Mouse (Mus musculus) liver, adult (tissue): ENCODE measurements around the gene Gfer.
A peak's percentile ranks its signal among the peaks of the same experiment; 100 is the strongest.

Source experiments
- GATA4 ChIP-seq: IDR thresholded peaks from 2 replicates; pipeline ENCODE4 v1.6.1; 2014; ENCODE audit warnings: mild to moderate bottlenecking, low read length; ENCODE audit not compliant: insufficient replicate concordance

Gfer gene

DNA sequence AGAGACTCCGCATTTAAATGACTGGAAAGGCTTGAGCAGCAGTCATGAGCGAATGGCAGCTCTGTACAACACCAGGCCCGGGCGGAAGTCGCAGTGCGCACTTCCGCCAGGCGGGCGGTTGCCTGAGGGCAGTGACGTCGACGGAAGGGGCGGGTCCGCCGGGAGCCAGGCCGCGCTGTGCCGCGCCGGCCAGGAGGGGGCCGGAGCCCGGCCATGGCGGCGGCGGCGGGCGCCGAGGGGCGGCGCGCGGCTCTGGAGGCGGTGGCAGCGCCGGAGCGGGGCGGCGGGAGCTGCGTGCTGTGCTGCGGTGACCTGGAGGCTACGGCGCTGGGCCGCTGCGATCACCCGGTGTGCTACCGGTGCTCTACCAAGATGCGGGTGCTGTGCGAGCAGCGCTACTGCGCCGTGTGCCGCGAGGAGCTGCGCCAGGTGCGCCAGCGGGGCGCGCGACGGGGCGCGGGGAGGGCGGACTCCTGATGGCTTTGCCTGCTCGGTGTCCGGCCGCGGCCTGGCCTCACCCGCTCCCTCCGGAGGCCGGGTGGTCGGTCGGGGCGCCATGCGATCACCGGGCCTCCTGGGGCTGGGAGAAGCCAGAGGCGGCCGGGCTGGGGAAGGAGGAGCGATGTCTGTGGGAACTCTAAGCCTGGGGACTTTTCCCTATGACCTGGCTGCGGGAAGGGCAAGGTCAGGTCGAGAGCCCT, 26.3 kb downstream of the Gfer start, which contains the start of gene Zfp598:
TSS of gene Zfp598 (plus strand) at position 143 of the 701 bp plus-strand sequence.
- no peak for TF ChIP-seq GATA4

- no peak for TF ChIP-seq GATA4
These were observed 28.5 kb downstream of the Gfer start for GRCm38 (mm10) chr17:24667416-24667815.

DNA sequence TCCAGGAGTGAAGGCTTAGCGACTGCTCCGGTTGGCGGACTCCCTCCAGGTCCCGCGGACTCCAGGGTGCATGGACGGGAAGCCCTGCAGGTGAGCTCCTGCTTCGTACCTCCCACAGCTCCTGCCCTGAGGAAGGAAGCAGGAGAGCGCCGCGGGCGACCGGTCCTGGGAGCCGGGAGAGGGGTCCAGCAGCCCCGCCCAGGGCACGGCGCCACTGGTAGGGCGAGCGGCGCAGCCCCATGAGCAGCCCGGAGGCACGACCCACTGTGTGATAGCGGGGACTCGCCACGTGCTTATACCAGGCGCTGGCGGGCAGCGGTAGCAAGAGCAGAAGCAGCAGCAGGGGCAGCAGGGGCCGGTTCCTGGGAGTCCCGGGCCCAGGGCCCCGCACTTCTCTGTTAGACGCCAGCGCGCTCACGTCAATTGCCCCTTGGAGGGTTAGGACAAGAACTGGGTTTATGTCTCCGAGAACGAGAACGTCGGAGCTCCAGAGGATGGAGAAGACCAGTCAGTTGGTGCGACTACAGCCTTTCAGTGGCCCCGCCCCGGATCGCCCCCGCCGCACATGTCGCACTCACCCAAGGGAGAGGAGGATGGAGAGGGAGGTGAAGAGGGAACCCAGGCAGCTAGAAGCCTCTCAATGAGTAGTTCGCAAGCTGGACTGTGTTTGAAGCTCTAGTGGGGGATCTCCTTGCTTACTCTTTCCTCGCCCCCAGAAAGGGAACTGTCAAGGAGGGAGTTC, 37.8 kb downstream of the Gfer start, which contains the start of gene Npw:
TSS of gene Npw (minus strand) at position 441 of the 742 bp plus-strand sequence.
- no peak for TF ChIP-seq GATA4

- no peak for TF ChIP-seq GATA4
These were observed 41.0 kb downstream of the Gfer start for GRCm38 (mm10) chr17:24654969-24655368.

- no peak for TF ChIP-seq GATA4
These were observed 41.8 kb downstream of the Gfer start for GRCm38 (mm10) chr17:24653967-24654710.

DNA sequence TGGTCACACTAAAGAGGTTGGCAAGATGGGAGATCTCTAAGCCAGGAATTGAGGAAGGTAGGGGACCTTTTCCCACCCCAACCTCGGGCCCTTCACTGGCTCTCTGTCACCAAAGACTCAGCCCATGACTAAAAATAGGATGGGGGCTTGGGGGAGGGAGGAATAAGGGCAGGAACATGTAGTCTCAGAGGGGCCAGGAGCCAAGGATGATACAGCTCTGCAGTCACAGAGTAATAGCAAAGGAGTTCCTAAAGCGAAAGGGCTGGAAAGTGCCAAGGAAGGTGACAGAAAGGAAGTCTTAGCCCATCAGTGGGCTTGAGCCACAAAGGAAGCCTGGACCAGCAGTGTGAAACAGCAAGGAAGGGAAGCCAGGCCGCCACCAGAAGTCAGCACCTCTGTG, 44.1 kb downstream of the Gfer start:
- no peak for TF ChIP-seq GATA4

DNA sequence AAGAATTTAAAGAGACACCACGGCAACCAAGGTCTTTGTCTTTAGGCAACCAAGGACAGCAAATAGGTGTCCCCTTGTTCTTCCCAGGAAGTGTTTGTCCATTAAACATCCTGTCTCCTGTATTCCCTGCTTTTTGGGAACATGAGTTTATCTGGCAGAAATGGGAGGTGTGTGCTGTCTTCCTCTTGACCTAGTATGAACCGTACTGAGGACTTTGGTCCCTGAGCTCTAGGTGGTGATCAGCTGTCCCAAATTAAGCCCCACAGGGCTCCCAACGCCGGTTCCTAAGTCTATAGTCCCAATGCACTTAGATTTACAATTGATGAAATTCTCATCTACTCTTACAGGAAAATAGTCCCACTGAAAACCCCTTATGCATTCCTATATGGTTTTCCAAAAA, 45.2 kb downstream of the Gfer start:
- no peak for TF ChIP-seq GATA4

GRCm38 (mm10) chr17:24650070-24650616, 45.8 kb downstream of the Gfer start, which contains the start of gene Slc9a3r2:
Gene Slc9a3r2, minus strand, starts transcription at chr17:24650327.
- no peak for TF ChIP-seq GATA4

GRCm38 (mm10) chr17:24649581-24650069, 46.3 kb downstream of the Gfer start:
- TF ChIP-seq GATA4: no peak

- TF ChIP-seq GATA4: no peak
These were observed 47.1 kb downstream of the Gfer start for GRCm38 (mm10) chr17:24648731-24649377.

- TF ChIP-seq GATA4: no peak
These were observed 48.5 kb downstream of the Gfer start for GRCm38 (mm10) chr17:24647493-24647892.

GRCm38 (mm10) chr17:24646381-24646780, 49.6 kb downstream of the Gfer start:
- TF ChIP-seq GATA4: no peak

- peak; percentile 51; the same call in 1 of the 2 replicates for TF ChIP-seq GATA4
These were observed 50.0 kb downstream of the Gfer start for GRCm38 (mm10) chr17:24645916-24646315.

DNA sequence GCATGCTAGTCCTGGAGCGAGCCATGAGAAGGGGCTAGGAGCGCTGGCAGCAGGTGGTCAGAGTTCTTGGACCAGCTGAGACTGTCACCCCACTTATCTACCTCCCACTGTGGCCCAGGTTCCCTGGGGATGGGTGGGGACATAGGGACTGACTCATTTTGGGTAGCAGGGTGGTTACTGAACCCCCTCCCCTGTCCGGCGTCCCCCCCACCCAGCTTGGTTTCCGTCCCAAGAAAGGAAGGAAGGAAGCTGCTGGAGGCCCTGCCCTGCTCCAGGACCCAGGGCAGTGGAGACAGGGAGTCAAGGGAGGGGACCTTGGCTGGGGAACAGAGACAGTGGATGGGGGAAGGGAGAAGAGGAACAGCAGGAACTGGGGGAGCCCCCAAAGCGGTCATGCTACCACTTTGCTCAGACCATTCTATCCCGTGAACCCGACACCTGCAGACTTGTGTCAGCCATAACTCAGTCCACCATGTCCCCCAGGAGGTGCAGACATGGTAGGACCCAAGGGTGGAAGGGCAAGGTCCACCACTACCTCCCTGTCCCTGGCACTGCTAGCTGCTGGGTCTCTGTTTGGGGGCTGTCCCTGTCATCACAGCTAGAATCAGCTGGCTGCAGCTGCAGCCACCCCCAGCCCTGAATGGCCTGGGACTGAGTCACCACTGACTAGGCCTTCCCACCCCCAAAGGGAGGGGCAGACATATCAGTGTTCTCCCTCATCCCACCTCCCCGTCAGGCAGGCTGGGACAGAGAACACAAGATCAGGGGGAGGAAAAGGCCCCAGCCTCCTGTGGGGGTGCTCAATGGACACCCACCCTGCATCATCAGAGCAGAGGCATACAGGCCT, 50.9 kb downstream of the Gfer start:
- TF ChIP-seq GATA4: no peak; the same call in 1 of the 2 replicates
